Mouse (Mus musculus) lung, embryonic 15.5 days (tissue): ENCODE data around the gene Sec11a. TPM values are rescaled to one million over a fixed set of nuclear protein-coding genes. Genes with fewer than 3 reads are reported as not detected.
"Not testable (repeated sequence)": the region's sequence is repeated elsewhere in the genome, so short reads cannot be mapped to it uniquely, and the experiment has no call there.

Experiments used
- ATAC-seq: fragments of 200-750 bp; cut with Nextera tagmentation; 2 replicates; pipeline ENCODE4 v1.8.0; 2017; ENCODE audit warnings: moderate number of reproducible peaks, borderline replicate concordance; ENCODE audit not compliant: low FRiP score, low TSS enrichment; ENCODE audit errors: extremely low read depth
- H3K27ac ChIP-seq: fragments of 300-500 bp; sonication (generic); 2 replicates; pipeline ENCODE4 v1.5.1; 2015; ENCODE audit warnings: moderate library complexity, mild to moderate bottlenecking, inconsistent platforms
- H3K27me3 ChIP-seq: fragments of 300-500 bp; sonication (generic); 2 replicates; pipeline ENCODE4 v1.6.1; 2015; ENCODE audit warnings: inconsistent platforms
- H3K36me3 ChIP-seq: fragments of 300-500 bp; sonication (generic); 2 replicates; pipeline ENCODE4 v1.6.1; 2015; ENCODE audit warnings: inconsistent platforms
- H3K4me1 ChIP-seq: fragments of 300-500 bp; sonication (generic); 2 replicates; pipeline ENCODE4 v1.6.1; 2015; ENCODE audit warnings: inconsistent platforms
- H3K4me2 ChIP-seq: fragments of 300-500 bp; sonication (generic); 2 replicates; pipeline ENCODE4 v1.6.1; 2015; ENCODE audit warnings: inconsistent platforms, mild to moderate bottlenecking, moderate library complexity
- H3K4me3 ChIP-seq: fragments of 300-500 bp; sonication (generic); 2 replicates; pipeline ENCODE4 v1.5.1; 2015; ENCODE audit warnings: mild to moderate bottlenecking, inconsistent platforms
- H3K9ac ChIP-seq: fragments of 300-500 bp; sonication (generic); 2 replicates; pipeline ENCODE4 v1.6.1; 2015; ENCODE audit warnings: inconsistent platforms
- H3K9me3 ChIP-seq: fragments of 300-500 bp; sonication (generic); 2 replicates; pipeline ENCODE4 v1.6.1; 2016; ENCODE audit warnings: inconsistent platforms
- WGBS: fragments of 180-500 bp; shearing (Covaris S2); methylation state at CpG from one replicate; pipeline ENCODE4 v1.1.7; 2015; 5-methylcytosine and 5-hydroxymethylcytosine counted together
- polyA plus RNA-seq: library from polyadenylated mRNA; unstranded; fragments of >200 nt; fragmentation: Nextera tagmentation; extraction: Ambion mirVana; gene quantifications from 2 replicates; pipeline ENCODE4 v1.2.1, GENCODE M21; 2015

The Sec11a gene
- polyA plus RNA-seq, 1 experiment from 2014 or later: 221 TPM

- Histone ChIP-seq H3K27me3 (no peaks in the 10 kb centered on the region), H3K4me2 (no peak overlapping the region), H3K36me3 (no peaks in the 10 kb centered on the region), H3K9ac (no peak overlapping the region), H3K4me1 (peaks cover 3% of the 10 kb centered on the region), H3K4me3 (no peak overlapping the region), H3K27ac (no peak overlapping the region), H3K9me3 (no peaks in the 10 kb centered on the region)
- WGBS: 81% methylated on average over 4 of the region's 4 CpGs
- no peak for ATAC-seq
Observed at GRCm38 (mm10) chr7:80951461-80951860, 3.9 kb upstream of the Sec11a start.

- Histone ChIP-seq H3K4me1 (0 out of 2 replicates have a peak, but pooled peaks cover 2% of the 10 kb centered on the region), H3K9ac (no peak overlapping the region), H3K27ac (no peak overlapping the region), H3K9me3 (no peaks in the 10 kb centered on the region), H3K4me2 (no peak overlapping the region), H3K27me3 (no peaks in the 10 kb centered on the region), H3K4me3 (no peak overlapping the region), H3K36me3 (peaks cover 8% of the 10 kb centered on the region; the same call in 1 of the 2 replicates)
- 89% methylated on average over 4 of the region's 4 CpGs for WGBS
- ATAC-seq: no peak
Observed at GRCm38 (mm10) chr7:80939808-80940207, 7.8 kb downstream of the Sec11a start.

DNA sequence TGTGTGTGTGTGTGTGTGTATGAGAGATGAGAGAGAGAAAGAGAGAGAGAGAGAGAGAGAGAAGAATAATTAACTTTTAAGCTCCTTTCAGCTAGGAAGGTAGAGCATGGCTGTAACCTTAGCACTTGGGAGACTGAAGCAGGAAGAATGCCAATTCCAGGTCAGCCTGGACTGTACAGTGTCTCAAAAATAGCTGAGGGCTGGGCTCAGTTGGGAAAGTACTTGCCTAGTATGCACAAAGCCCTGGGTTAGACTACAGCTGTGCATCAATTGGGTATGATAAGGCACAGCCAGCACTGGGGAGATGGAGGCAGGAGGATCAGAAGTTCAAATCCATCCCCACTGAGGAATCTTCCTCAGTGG, 10.3 kb downstream of the Sec11a start:
- not testable (repeated sequence) for H3K4me3 ChIP-seq, H3K9me3 ChIP-seq, H3K4me1 ChIP-seq, H3K9ac ChIP-seq, H3K4me2 ChIP-seq, H3K27ac ChIP-seq, ATAC-seq, H3K27me3 ChIP-seq
- peaks cover 21% of the 10 kb centered on the region for H3K36me3 ChIP-seq

DNA sequence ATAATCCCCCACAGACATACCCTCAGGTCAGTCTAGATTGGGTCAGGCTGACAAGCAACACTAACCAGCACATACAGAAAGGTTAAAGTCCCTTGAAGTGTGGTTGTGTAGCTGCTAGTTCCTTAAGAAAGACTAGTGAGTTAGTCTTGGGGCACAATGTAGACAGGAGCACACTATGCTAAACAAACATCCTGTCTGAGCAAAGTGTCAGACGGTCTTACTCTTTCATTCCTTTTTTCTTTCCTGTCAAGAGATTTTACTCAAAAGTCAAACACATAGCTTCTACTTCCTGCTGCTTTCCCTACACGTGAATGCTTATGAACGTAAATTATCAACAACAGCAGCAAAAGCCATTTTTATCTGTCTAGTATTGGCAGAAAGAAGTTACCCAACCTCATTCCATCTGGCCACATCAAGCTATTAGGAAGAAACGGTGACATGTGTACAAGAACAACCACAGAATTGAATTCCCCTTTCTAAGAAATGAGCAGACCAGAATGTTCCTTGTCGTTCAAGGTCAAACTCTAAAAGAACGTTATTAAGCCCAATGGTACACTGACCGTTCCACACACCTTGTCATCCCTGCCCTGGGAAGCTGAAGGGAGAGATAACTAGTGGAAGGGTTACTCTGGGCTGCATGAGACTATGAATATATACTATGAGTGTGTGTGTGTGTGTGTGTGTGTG, 10.8 kb downstream of the Sec11a start:
- not testable (repeated sequence) for H3K27ac ChIP-seq, H3K27me3 ChIP-seq, ATAC-seq, H3K4me3 ChIP-seq, H3K4me1 ChIP-seq, H3K4me2 ChIP-seq, H3K9me3 ChIP-seq, H3K9ac ChIP-seq
- 36% methylated on average over 7 of the region's 7 CpGs for WGBS
- H3K36me3 ChIP-seq: peaks cover 21% of the 10 kb centered on the region

DNA sequence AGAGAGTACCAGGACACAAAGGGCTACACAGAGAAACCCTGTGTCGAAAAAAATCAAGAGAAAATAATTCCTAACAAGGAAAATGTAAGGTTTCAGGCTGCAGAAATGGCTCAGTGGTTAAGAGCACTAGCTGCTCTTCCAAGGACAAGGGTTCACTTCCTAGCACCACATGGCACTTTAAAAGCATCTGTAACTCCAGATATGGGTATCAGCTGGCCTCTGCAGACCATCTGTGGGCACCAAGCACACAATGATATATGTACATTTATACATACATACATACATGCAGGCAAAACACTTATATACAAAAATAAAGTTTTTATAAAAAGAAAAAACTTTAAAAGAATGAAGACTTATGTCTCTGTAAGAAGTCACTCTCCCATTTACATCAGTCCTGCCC, 11.7 kb downstream of the Sec11a start:
- no peaks in the 10 kb centered on the region for H3K4me1 ChIP-seq
- H3K27me3 ChIP-seq: no peaks in the 10 kb centered on the region
- no peak overlapping the region for H3K27ac ChIP-seq
- no peak for ATAC-seq
- no peak overlapping the region for H3K4me2 ChIP-seq
- WGBS: 91% methylated on average over 1 of the region's 1 CpGs
- no peaks in the 10 kb centered on the region for H3K9me3 ChIP-seq
- H3K9ac ChIP-seq: no peak overlapping the region
- H3K36me3 ChIP-seq: peaks cover 28% of the 10 kb centered on the region
- no peak overlapping the region for H3K4me3 ChIP-seq

DNA sequence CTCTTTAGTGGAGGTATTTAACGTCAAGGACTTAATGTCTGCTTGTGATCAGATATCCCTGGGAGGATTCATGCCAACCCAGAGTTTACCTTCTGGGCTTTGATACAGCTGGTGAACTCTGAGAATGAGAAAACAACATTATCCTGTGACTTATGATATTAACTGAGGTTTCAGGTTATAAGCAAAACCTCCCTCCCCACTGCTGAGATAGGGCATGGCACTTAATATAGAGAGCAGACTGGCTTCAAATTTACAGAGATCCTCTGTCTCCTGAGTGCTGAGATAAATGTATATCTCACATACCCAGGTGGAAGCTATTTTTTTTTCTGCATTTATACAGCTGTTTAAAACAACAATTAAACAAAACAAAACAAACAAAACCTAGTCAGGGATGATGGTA, 14.8 kb downstream of the Sec11a start:
- Histone ChIP-seq H3K27ac (no peak overlapping the region), H3K4me1 (no peaks in the 10 kb centered on the region), H3K36me3 (peaks cover 30% of the 10 kb centered on the region), H3K4me3 (no peak overlapping the region), H3K27me3 (no peaks in the 10 kb centered on the region), H3K9ac (no peak overlapping the region), H3K9me3 (no peaks in the 10 kb centered on the region), H3K4me2 (no peak overlapping the region)
- ATAC-seq: no peak
- 86% methylated on average over 1 of the region's 1 CpGs for whole genome bisulfite sequencing

GRCm38 (mm10) chr7:80931618-80932207, 15.9 kb downstream of the Sec11a start:
- Histone ChIP-seq H3K9me3 (no peaks in the 10 kb centered on the region), H3K27ac (no peak overlapping the region), H3K4me1 (no peaks in the 10 kb centered on the region), H3K36me3 (peaks cover 37% of the 10 kb centered on the region), H3K9ac (no peak overlapping the region), H3K4me2 (no peak overlapping the region), H3K4me3 (no peak overlapping the region), H3K27me3 (no peaks in the 10 kb centered on the region)
- ATAC-seq: no peak
- WGBS: 82% methylated on average over 8 of the region's 8 CpGs

DNA sequence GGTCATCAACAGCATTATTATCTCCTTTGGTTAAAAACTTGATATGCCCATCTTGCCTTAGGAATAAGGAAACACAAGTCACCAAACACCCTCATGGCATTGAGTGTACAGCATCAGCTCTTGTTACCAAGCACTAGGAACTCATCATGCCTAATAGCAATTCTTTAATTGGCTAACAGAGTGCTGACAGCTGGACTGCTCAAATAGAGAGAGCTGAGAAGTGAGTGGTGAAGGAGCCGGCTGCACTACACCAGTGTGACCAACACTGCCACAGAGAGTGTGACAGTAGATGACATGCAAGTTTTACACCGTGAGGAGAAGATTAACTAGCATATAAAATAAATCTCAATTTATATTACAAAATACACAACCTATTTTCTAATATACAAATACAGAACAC, 24.4 kb downstream of the Sec11a start:
- H3K9ac ChIP-seq: no peak overlapping the region
- no peaks in the 10 kb centered on the region for H3K27me3 ChIP-seq
- H3K36me3 ChIP-seq: peaks cover 52% of the 10 kb centered on the region
- no peaks in the 10 kb centered on the region for H3K4me1 ChIP-seq
- ATAC-seq: no peak
- H3K4me3 ChIP-seq: no peak overlapping the region
- no peak overlapping the region for H3K4me2 ChIP-seq
- H3K9me3 ChIP-seq: no peaks in the 10 kb centered on the region
- WGBS: 84% methylated on average over 2 of the region's 2 CpGs
- H3K27ac ChIP-seq: no peak overlapping the region

DNA sequence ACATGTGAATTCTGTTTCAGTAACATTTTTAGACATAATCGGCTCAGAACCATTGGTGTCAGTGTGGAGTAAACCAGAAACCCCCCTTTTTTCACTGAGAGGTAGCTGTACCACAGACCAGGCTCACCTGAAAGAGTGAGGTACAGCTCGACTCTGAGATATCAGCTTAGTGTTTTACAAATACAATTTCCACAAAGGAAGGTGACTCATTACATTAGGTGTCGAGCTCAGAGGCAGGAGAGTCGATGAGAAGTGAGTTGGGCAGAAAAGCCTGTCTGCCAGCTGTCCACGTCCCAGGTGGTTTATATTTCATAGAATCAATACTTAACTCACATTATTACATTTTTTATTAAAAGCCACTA, 28.0 kb downstream of the Sec11a start:
- Histone ChIP-seq H3K4me2 (no peak overlapping the region), H3K9ac (no peak overlapping the region), H3K9me3 (no peaks in the 10 kb centered on the region), H3K4me3 (no peak overlapping the region), H3K36me3 (peaks cover 54% of the 10 kb centered on the region), H3K27me3 (no peaks in the 10 kb centered on the region), H3K4me1 (no peaks in the 10 kb centered on the region), H3K27ac (no peak overlapping the region)
- no peak for ATAC-seq
- WGBS: 77% methylated on average over 5 of the region's 5 CpGs

GRCm38 (mm10) chr7:80918982-80919646, 28.5 kb downstream of the Sec11a start:
- no peak for ATAC-seq
- peaks cover 50% of the 10 kb centered on the region for H3K36me3 ChIP-seq

DNA sequence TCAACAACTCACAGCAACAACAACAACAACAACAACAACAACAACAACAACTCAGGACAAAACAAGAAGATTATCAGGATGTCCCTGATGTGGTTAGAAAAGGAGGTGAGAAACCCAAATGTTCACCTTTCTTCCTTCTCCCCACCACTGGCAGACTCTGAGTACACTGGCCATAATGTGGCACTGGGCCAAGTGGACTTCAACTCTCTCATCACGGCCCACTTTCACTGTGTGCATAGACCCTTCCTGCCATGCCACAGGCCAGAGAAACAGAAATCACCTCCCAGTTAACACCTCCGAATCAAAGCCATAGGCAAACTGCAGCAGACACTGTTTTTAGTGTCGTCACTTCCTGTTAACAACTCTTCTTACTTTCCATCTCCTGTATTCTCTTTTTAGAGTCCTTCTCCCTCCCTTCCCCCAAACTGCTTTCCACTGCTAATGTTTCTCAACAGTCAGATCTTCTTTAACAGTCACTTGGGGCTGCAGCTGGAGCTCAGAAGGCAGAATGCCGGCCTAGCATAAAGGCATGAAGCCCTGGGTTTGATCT, 29.6 kb downstream of the Sec11a start:
- H3K36me3 ChIP-seq: peaks cover 60% of the 10 kb centered on the region
- no peak overlapping the region for H3K9ac ChIP-seq
- H3K9me3 ChIP-seq: no peaks in the 10 kb centered on the region
- WGBS: 65% methylated on average over 4 of the region's 4 CpGs
- no peaks in the 10 kb centered on the region for H3K27me3 ChIP-seq
- no peak overlapping the region for H3K4me3 ChIP-seq
- H3K4me1 ChIP-seq: no peaks in the 10 kb centered on the region
- ATAC-seq: no peak
- no peak overlapping the region for H3K4me2 ChIP-seq
- no peak overlapping the region for H3K27ac ChIP-seq

More at GRCm38 (mm10) chr7:80918982-80919646, 28.5 kb downstream of the Sec11a start:
- Histone ChIP-seq H3K27ac (no peak overlapping the region), H3K9ac (no peak overlapping the region), H3K9me3 (no peaks in the 10 kb centered on the region), H3K4me3 (no peak overlapping the region), H3K4me2 (no peak overlapping the region), H3K4me1 (no peaks in the 10 kb centered on the region), H3K27me3 (no peaks in the 10 kb centered on the region)
- WGBS: 67% methylated on average over 8 of the region's 8 CpGs

DNA sequence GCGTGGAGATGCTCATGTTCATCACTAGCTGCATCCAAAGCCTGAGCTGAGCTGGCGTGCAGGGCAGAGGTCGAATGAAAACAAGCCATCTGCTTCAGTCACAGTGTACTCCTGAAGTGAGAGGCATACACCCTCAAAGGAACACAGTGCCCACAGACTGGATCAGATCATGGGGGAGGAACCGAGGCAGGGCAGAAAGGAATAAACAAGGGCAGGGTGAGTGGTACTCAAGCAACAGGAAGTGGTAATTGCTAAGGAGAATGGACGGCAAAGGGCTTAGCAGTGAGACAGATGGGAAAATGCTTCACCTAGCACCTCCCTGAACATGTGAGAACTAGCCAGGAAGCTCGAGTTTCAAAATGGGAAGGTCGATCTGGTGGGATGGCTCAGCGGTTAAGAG, 35.1 kb downstream of the Sec11a start:
- Histone ChIP-seq H3K9me3 (no peaks in the 10 kb centered on the region), H3K4me3 (no peak overlapping the region), H3K27me3 (no peaks in the 10 kb centered on the region), H3K9ac (no peak overlapping the region), H3K27ac (no peak overlapping the region), H3K4me1 (no peaks in the 10 kb centered on the region), H3K36me3 (peaks cover 58% of the 10 kb centered on the region), H3K4me2 (no peak overlapping the region)
- 70% methylated on average over 8 of the region's 8 CpGs for WGBS
- ATAC-seq: no peak
